Mouse (Mus musculus) regulatory T cell (primary cell): ENCODE measurements around the gene Brd7.

Experiments used
- in situ Hi-C: fragments of 300-600 bp; cut with MboI, MseI; formaldehyde crosslinking; loops from one replicate; pipeline ENCODE4 v1.15.1; 2025; ENCODE audit warnings: high pct_unique_total_duplicates

The Brd7 gene

GRCm38 (mm10) chr8:88310286-88310685 is 51.7 kb downstream of the Brd7 start:
- in situ Hi-C loops: no loop called here

GRCm38 (mm10) chr8:88309881-88310280 is 52.1 kb downstream of the Brd7 start:
- in situ Hi-C loops: loop anchor here (5.0 kb wide), 1 partner anchor 38 kb away; the partner anchor contains the start of gene Adcy7

DNA sequence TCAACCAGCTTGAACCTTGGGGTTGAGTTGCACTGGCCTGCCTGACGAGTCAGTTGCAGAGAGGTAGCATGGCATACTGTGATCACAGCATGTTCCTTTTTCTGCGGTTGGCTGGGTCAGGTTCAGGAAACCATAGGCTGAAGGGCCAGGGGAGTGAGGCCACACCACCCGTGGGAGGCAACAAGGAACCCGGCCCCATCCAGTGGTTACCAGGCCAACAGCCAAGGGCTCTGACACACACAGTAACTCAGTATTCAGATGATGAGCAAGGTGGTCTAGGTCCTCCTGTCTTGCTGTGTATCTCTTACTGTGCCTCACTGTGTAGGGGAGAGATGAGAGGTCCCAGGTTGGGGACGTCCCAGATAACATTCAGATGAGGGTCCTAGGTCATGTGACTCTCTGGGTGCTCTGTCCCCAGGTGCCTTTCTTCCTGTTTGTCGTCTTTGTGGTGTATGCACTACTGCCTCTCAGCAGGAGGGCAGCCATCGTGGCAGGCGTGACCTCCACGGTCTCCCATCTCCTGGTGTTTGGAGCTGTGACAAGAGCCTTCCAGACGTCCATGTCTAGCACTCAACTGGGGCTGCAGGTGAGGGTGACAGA is 52.6 kb downstream of the Brd7 start:
- in situ Hi-C loops: loop anchor here (5.0 kb wide), 1 partner anchor 37 kb away; the partner anchor contains the start of gene Adcy7

- in situ Hi-C loops: loop anchor here (5.0 kb wide), 1 partner anchor 35 kb away; the partner anchor contains the start of gene Adcy7
Observed at GRCm38 (mm10) chr8:88307736-88308135, 54.3 kb downstream of the Brd7 start.

DNA sequence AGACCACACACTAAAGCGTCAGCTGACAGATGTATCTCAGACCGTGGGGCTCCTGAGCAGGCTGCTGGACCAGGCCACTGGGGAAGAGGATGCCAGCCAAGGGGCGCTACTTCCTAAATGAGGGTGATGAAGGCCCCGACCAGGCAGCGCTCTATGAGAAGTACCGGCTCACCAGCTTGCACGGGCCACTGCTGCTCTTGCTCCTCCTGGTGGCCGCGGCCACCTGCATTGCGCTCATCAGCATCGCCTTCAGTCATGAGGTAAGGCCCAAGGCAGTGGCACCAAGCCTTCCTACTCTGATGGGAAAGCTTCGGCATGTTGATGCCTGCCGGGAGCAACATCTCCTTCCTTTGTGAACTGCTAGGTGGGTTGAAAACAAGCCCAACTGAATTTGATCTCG is 55.5 kb downstream of the Brd7 start:
- in situ Hi-C loops: loop anchor here (5.0 kb wide), 1 partner anchor 34 kb away; the partner anchor contains the start of gene Adcy7

- in situ Hi-C loops: loop anchor here (5.0 kb wide), 1 partner anchor 34 kb away; the partner anchor contains the start of gene Adcy7
Observed at GRCm38 (mm10) chr8:88305814-88306213, 56.2 kb downstream of the Brd7 start.

- in situ Hi-C loops: no loop called here
Observed at GRCm38 (mm10) chr8:88301589-88302437, 60.2 kb downstream of the Brd7 start.

DNA sequence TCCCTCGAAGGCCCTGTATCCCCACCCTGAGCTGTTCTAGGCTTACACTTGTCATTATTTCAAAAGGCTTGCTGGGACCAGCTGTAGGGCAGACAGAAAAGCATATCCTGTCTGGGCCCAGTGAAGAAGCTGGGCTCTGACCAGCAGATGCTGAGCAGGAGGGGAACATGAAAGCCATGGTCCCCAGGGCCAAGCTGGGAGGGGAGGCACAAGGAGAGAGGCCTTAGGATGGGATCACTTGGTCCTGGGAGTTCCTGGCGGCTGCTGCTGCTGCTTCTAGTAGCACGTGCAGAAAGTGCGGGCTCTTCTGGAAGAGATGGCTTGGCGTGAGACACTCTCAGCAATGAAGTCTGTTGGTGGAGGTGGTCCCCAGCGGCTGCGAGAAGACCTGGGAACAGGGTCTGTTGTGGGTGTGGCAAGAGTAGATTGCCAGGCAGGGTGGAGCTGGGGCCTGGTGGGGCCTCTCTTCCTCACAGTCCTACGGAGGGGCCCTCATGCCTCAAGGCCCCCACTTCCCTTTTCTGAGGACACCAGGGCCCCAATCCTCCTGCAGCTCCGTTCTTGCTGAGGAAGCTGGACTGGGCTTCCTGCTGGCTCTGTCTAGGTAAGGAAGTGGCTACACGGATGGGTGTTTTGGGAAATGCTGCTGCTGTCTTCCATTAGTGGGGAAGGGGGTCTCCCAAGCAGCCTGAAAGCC is 61.9 kb downstream of the Brd7 start:
- in situ Hi-C loops: no loop called here

- in situ Hi-C loops: no loop called here
Observed at GRCm38 (mm10) chr8:88298733-88299103, 63.3 kb downstream of the Brd7 start.

DNA sequence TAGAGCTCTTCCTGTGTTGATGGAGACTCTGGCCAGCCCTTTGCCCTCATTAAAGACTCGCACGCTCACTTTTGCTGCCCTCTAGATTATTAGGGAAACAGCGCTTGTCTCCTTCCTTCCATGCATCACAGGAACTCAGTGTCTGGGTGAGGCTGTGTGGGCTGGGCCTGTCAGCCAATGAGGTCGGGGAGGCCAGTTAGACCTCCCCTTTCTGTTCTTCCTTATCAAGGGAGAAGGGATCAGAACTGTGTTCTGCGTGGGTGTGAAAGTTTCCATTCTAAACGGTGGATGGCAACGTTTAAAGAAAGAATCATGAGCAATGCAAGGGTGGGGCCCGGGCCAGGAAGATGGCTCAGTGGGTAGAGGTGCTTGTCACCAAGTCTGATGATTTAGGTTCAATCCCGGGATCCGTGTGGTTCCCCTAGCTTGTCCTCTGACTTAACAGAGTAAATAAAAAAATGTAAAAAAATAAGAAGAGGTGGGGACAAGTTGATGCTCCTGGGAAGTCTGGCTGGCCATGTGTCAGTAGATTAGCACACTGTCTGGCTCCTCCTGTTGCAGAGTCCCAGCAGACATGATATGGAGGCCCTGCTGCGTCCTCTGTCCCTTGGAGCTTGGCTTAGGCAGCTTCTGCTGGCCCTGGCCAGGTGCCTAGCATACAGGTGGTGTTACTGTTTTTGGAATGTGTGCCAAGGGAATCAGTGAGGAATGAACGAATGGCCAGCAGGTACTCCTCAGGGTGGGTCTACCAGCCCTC is 63.8 kb downstream of the Brd7 start:
- in situ Hi-C loops: no loop called here

- in situ Hi-C loops: no loop called here
Observed at GRCm38 (mm10) chr8:88294977-88295376, 67.0 kb downstream of the Brd7 start.

GRCm38 (mm10) chr8:88293590-88294356 is 68.2 kb downstream of the Brd7 start:
- in situ Hi-C loops: no loop called here

- in situ Hi-C loops: no loop called here
Observed at GRCm38 (mm10) chr8:88292926-88293325, 69.1 kb downstream of the Brd7 start.

- in situ Hi-C loops: no loop called here
Observed at GRCm38 (mm10) chr8:88291305-88291690, 70.7 kb downstream of the Brd7 start.

DNA sequence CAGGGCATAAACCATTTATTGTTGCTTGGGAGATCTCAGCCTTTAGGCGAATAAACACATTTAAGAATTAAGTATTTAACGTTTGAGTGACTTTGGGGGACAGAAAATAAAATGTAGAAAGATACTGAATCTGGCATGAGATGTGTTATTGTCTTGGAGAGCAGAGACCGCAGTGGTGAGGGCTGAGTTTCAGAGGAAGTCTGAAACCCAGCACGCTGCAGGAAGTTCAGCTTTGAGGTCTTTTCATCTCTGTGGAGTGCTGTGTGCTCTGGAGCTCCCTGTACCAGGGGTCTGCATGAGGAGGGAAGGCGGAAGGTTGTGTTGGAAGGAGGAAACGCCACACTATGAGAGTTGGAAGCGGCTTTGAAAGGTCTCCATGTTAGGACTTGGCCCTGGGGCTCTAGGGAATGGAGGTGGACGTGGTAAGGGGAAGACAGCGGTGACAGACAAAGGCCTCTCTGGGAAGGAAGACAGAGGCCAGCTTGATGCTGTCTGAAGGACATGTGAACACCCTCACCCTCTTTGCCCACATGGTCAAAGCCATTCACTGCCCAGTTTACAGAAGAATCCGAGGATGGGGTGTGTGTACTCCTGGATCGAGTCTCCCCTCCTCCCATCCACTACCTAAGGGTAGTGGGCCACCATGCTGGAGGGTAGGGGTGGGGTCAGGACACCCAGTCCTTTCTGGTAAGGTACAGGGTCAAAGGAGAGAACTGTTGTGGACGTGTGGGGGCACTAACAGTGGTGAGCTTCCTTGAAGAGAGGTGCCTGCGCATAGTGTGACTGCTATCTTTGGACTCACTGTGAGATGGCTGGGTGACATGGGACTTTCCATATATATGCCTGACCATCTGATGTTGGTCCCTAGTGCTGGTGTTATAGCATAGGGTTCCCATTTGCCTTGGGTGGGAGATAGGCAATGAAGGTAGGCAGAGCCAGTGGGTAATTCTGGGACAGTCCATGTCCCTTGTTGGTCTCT is 71.4 kb downstream of the Brd7 start:
- in situ Hi-C loops: no loop called here

GRCm38 (mm10) chr8:88289901-88290300 is 72.1 kb downstream of the Brd7 start:
- in situ Hi-C loops: loop anchor here (5.0 kb wide), 1 partner anchor 402 kb away; no protein-coding TSS in a partner anchor

GRCm38 (mm10) chr8:88288622-88289242 is 73.3 kb downstream of the Brd7 start:
- in situ Hi-C loops: loop anchor here (5.0 kb wide), 1 partner anchor 404 kb away; no protein-coding TSS in a partner anchor

DNA sequence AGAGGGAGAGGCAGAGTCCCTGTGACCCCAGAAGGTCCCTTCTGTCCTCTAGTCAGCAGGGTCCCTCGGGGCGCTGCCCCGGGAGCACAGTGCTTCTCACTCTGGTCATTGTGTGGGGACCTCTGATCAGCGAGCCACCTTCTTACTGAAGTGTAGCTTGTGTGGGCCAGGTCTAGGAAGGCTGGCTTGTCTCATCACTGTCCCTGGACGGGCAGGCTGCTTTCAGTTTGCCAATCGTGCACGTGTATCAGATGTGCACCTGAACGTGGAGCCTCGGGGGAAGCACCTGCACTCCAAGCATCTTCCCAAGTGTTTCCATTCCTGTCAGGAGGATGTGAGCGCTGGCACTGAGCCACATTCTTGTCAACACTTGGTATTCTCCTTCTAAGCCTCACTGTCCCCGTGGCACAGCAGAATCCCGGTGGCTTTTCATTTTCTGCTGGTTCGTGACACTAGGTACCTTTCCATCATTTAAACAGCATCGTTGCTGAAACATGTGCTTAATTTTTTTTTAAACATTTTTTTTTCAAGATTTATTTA is 75.5 kb downstream of the Brd7 start:
- in situ Hi-C loops: loop anchor here (5.0 kb wide), 1 partner anchor 406 kb away; no protein-coding TSS in a partner anchor
